Mouse (Mus musculus) embryonic fibroblast, embryonic 13.5 days (primary cell): ENCODE data around the gene E330021D16Rik.

ENCODE experiments used
- CTCF ChIP-seq: IDR thresholded peaks from 2 replicates; pipeline ENCODE4 v1.5.1; 2011; ENCODE audit warnings: mild to moderate bottlenecking, control low read depth, low read length, moderate library complexity, borderline replicate concordance; ENCODE audit not compliant: insufficient read depth
- POLR2A ChIP-seq: IDR thresholded peaks from 2 replicates; pipeline ENCODE4 v1.6.1; 2011; ENCODE audit warnings: low read depth, mild to moderate bottlenecking, control low read depth, low read length, moderate library complexity

GRCm38 (mm10) chr6:136428412-136428811, 13.0 kb upstream of the E330021D16Rik start:
- TF ChIP-seq CTCF (no peak), POLR2A (no peak)
